Mouse (Mus musculus) megakaryocyte, embryonic 14.5 days (primary cell): ENCODE measurements around the gene 2010111I01Rik.

Experiments used
- FLI1 ChIP-seq: IDR thresholded peaks from 2 replicates; pipeline ENCODE4 v1.6.1; 2012; ENCODE audit warnings: low read length, inconsistent platforms, mixed read lengths
- GATA1 ChIP-seq: IDR thresholded peaks from 3 replicates; pipeline ENCODE4 v1.6.1; 2012; ENCODE audit warnings: mixed read lengths, low read length, inconsistent platforms, borderline replicate concordance

DNA sequence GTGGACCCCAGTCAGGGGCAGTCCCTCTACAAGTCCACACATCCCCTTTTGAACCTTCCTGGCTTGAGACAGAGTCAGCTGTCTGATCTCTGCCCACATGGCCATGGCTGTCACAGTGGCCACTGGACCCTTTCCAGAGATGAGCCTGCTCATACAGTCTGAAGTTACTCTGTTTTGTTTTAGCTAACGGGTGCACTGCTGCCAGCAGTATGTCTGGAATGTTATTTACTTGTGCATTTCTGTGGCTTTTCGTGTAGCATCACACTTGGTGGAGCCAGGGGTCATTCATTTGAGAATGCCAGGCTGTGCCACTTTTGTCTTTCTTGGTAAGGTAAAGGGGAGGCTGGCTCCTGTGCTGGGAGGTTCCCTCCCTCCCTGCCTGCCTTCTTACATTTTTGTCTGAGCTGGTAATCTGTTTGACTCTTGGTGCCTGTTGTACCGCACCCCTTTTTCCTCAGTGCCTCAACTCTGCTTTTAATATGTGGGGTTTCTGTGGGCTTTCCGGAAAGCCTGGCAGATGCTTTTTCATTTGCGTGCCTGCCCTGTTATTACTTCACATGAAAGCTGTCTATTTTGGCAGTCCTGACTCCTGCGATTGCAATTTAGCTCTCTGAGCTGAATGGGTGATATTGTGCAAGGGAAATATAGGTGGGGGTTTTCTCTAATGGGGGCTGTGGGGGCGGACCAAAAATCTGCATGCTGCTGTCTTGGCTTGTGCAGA, 190.3 kb downstream of the 2010111I01Rik start:
- TF ChIP-seq FLI1 (no peak), GATA1 (no peak)
